Mouse (Mus musculus) heart, embryonic 14.5 days (tissue): ENCODE data around the gene Maff. TPM values are rescaled to one million over a fixed set of nuclear protein-coding genes. Genes with fewer than 3 reads are reported as not detected.

ENCODE experiments used
- ATAC-seq: fragments of 200-750 bp; cut with Nextera tagmentation; 2 replicates; pipeline ENCODE4 v1.8.0; 2017; ENCODE audit warnings: low read depth, moderate TSS enrichment; ENCODE audit not compliant: insufficient number of reproducible peaks, insufficient read depth, low FRiP score
- H3K27ac ChIP-seq, 2 experiments: fragments of 200-500 bp in 1 of 2; fragments of 300-500 bp in 1 of 2; sonication (generic) in 1 of 2; replicated peaks in 1 of 2; 2 replicates each; pipeline ENCODE4 v1.5.1; 2012 to 2014; ENCODE audit warnings: low read depth in 2 of 2, low read length in 2 of 2, control low read depth in 1 of 2, mild to moderate bottlenecking in 1 of 2, mixed read lengths in 1 of 2; ENCODE audit not compliant: control insufficient read depth in 1 of 2, insufficient read depth in 1 of 2
- H3K27me3 ChIP-seq: fragments of 300-500 bp; sonication (generic); 2 replicates; pipeline ENCODE4 v1.6.1; 2014; ENCODE audit warnings: mild to moderate bottlenecking, low read length, control low read depth; ENCODE audit not compliant: control insufficient read depth, insufficient read depth
- H3K36me3 ChIP-seq: fragments of 300-500 bp; sonication (generic); 2 replicates; pipeline ENCODE4 v1.6.1; 2014; ENCODE audit warnings: mild to moderate bottlenecking, control low read depth, low read length, mixed read lengths; ENCODE audit not compliant: control insufficient read depth, insufficient read depth
- H3K4me1 ChIP-seq, 2 experiments: fragments of 200-500 bp in 1 of 2; fragments of 300-500 bp in 1 of 2; sonication (generic) in 1 of 2; 2 replicates each; pipeline ENCODE4 v1.6.1; 2012 to 2014; ENCODE audit warnings: low read length in 2 of 2, control low read depth in 1 of 2, mixed read lengths in 1 of 2; ENCODE audit not compliant: control insufficient read depth in 2 of 2, insufficient read depth in 2 of 2
- H3K4me2 ChIP-seq: fragments of 300-500 bp; sonication (generic); 2 replicates; pipeline ENCODE4 v1.6.1; 2014; ENCODE audit warnings: mild to moderate bottlenecking, low read length
- H3K4me3 ChIP-seq, 2 experiments: fragments of 200-500 bp in 1 of 2; fragments of 300-500 bp in 1 of 2; sonication (generic) in 1 of 2; 2 replicates each; pipeline ENCODE4 v1.5.1; 2012 to 2014; ENCODE audit warnings: low read length in 2 of 2, mild to moderate bottlenecking in 2 of 2, control low read depth in 1 of 2, low read depth in 1 of 2, moderate library complexity in 1 of 2; ENCODE audit not compliant: control insufficient read depth in 1 of 2, insufficient read depth in 1 of 2
- H3K9ac ChIP-seq: fragments of 300-500 bp; sonication (generic); 2 replicates; pipeline ENCODE4 v1.6.1; 2014; ENCODE audit warnings: mild to moderate bottlenecking, low read length
- H3K9me3 ChIP-seq: fragments of 300-500 bp; sonication (generic); 2 replicates; pipeline ENCODE4 v1.6.1; 2016; ENCODE audit warnings: low read length, control low read depth; ENCODE audit not compliant: control insufficient read depth
- WGBS: fragments of 180-500 bp; shearing (Covaris S2); extraction: QIAGEN DNeasy Blood & Tissue Kit; methylation state at CpG from one replicate; pipeline ENCODE4 v1.1.7; 2014; 5-methylcytosine and 5-hydroxymethylcytosine counted together
- polyA plus RNA-seq: library from polyadenylated mRNA; unstranded; fragments of >200 nt; fragmentation: Nextera tagmentation; extraction: Ambion mirVana; gene quantifications from 2 replicates; pipeline ENCODE4 v1.2.1, GENCODE M21; 2014

The Maff gene
- polyA plus RNA-seq, 1 experiment from 2014 or later = 2.2 TPM

DNA sequence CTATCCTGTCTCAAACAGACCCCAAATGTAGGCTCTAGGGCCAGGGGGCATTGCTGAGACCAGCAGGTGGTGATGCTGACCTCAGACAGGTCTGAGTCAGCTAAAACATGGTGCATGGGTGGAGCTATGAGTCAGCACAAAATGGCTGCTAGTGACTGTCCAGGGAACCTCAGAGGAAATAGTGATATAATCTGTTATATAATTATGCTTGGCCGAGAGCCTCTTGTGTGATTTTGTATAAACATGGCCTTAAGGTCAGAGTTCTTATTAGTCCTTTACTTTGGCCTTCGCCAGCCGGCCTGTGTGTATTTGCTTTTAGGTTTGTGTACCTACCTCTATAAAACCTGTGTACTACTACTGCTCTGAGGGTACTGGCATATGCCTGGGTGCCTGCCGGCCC, 13.0 kb upstream of the Maff start:
- no peak overlapping the region for H3K4me3 ChIP-seq
- H3K36me3 ChIP-seq = no peaks in the 10 kb centered on the region
- H3K9me3 ChIP-seq = no peaks in the 10 kb centered on the region
- no peak overlapping the region for H3K9ac ChIP-seq
- no peaks in the 10 kb centered on the region for H3K27me3 ChIP-seq
- WGBS = 76% methylated on average over 4 of the region's 4 CpGs
- H3K4me1 ChIP-seq = peaks cover 0 to 2% of the 10 kb centered on the region in 2 experiments; a peak in 1 of 4 replicates
- H3K4me2 ChIP-seq = no peak overlapping the region
- no peak overlapping the region for H3K27ac ChIP-seq
- no peak for ATAC-seq

DNA sequence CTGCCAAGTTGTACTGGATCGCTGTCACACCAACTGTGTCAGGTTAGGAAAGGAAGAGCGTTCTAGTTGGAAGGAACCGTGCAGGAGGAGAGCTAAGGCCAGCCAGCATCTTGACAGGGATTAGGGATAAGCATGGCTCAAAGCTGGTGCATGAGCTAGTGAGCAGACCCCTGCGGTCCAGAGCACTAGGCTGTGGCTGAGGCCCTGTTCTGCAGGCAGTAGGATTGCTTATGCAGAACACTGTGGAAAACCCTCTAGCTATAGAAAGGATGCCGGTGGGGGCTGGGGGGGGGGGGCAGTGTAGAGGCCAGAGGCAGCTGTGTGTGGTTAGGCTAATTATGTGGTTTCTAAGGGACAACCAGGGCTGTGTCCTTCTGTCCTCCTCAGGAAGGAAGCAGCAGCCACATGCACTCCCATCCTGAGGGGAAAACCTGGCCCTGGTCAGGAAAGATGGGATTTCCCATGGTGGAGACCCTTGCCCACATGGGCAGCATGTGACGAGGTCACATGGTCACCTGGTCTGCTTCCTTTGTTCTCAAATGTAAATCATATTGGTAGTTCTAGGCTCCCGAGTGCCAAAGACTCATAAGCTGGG, 11.3 kb upstream of the Maff start:
- Histone ChIP-seq H3K4me1 (peaks cover 0 to 2% of the 10 kb centered on the region in 2 experiments; a peak in 1 of 4 replicates), H3K4me2 (no peak overlapping the region), H3K27ac (no peak overlapping the region), H3K4me3 (no peak overlapping the region), H3K27me3 (no peaks in the 10 kb centered on the region), H3K36me3 (no peaks in the 10 kb centered on the region), H3K9ac (no peak overlapping the region), H3K9me3 (no peaks in the 10 kb centered on the region)
- WGBS = 71% methylated on average over 7 of the region's 7 CpGs
- ATAC-seq = no peak

DNA sequence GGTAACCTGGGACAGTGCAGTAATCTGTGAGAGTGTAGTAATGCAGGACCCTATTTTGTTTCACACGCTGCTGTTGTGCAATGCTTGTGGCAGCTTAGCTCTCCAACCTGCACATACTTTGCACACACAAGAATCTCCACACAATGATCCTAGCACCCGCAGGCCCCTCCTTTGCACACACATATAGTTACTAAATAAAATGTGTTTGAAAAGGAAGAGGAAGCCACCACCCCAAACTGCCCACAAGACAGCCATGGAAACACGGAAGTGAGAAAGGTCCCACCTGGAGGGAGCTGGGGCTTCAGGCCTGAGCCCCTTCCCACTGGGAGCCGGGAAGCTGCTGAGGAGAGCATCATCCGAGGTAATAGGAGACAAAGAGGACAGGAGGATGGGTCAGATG, 7.4 kb upstream of the Maff start:
- WGBS = 68% methylated on average over 5 of the region's 5 CpGs
- H3K4me1 ChIP-seq = peaks cover 0 to 2% of the 10 kb centered on the region in 2 experiments; a peak in 1 of 4 replicates
- no peak overlapping the region for H3K4me2 ChIP-seq
- H3K9ac ChIP-seq = no peak overlapping the region
- H3K27me3 ChIP-seq = no peaks in the 10 kb centered on the region
- H3K27ac ChIP-seq = no peak overlapping the region
- no peak overlapping the region for H3K4me3 ChIP-seq
- no peaks in the 10 kb centered on the region for H3K9me3 ChIP-seq
- ATAC-seq = no peak
- no peaks in the 10 kb centered on the region for H3K36me3 ChIP-seq

DNA sequence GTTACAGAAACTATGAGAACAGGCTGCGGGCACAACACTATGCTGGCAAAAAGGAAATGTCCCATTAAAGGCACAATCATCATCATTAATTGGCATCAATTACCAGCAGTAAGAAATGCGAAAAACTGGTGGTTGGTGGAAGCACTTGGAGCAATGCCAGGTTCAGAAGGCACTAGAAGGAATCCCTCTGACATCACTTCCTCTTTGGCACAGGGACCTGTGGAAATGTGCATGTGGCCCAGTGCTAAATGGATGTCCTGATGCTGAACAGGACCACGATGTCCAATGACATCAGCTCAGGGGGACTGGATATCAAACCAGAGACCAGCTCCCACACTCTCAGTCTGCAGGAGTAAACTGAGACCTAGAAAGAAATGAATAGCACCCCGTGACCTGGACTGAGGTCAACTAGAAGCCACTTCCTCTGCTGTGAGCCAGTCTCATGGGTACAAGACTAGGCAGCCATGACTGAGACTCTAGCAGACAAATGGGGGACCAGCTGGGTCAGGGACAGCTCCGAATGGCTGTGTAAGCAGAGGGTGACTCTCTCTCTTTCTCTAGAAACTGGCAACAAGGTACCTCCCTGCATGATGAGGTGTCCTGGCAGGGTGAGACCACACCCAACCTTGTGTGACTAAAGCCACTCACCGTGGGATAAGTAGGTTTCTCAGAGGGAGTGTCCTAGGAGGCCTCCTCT, 3.6 kb upstream of the Maff start:
- no peaks in the 10 kb centered on the region for H3K9me3 ChIP-seq
- H3K4me1 ChIP-seq = peaks cover 2 to 3% of the 10 kb centered on the region in 2 experiments; a peak in 1 of 4 replicates
- no peak overlapping the region for H3K27ac ChIP-seq
- H3K9ac ChIP-seq = no peak overlapping the region
- no peaks in the 10 kb centered on the region for H3K36me3 ChIP-seq
- 62% methylated on average over 6 of the region's 6 CpGs for WGBS
- ATAC-seq = no peak
- H3K4me3 ChIP-seq = no peak overlapping the region
- H3K4me2 ChIP-seq = no peak overlapping the region
- H3K27me3 ChIP-seq = no peaks in the 10 kb centered on the region

- no peak for ATAC-seq
These were observed 1.8 kb upstream of the Maff start for GRCm38 (mm10) chr15:79344627-79345026.

GRCm38 (mm10) chr15:79347165-79347844, 884 bp downstream of the Maff start:
- ATAC-seq = peak; percentile 77

More at GRCm38 (mm10) chr15:79344627-79345026, 1.8 kb upstream of the Maff start:
- Histone ChIP-seq H3K4me2 (no peak overlapping the region), H3K27ac (no peak overlapping the region), H3K27me3 (no peaks in the 10 kb centered on the region), H3K36me3 (no peaks in the 10 kb centered on the region), H3K9ac (no peak overlapping the region), H3K4me1 (peaks cover 10 to 13% of the 10 kb centered on the region in 2 experiments), H3K4me3 (no peak overlapping the region), H3K9me3 (no peaks in the 10 kb centered on the region)
- 74% methylated on average over 4 of the region's 4 CpGs for WGBS

DNA sequence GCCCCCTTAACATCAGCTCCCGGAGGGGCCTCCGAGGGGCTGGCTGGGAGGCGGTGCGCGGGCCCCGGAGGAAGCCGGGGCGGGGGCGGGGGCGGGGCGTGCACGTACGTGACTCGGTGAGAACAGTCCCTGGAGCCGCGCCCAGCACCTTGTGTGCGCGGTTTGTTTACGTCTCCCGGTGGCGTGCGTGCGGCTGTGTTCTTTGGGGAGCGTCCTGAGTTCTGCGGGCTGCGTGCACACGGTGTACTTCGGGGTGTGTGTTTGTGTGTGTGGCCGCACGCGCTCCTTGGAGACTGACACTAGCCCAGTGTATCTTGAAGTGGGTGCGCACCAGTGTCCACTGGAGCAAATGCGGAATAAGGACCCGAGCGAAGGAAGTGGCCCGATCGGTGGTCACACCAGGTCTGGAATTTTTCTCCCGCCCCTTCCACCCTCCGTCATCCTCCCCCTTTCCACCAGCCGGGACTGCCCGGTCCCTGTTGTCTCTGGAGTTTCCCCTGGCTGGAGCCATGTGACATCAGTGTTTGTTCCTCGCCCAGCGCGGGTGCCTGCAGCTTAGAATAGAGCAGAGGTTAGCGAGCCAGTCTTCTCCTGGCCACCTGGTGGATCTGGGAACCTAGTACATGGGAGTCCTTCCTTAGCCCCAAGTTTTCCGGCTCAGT, 1.6 kb downstream of the Maff start:
- no peaks in the 10 kb centered on the region for H3K27me3 ChIP-seq
- H3K27ac ChIP-seq = peak overlapping the region; percentile 94 to 96
- H3K4me3 ChIP-seq = peak overlapping the region; percentile 65 to 70
- peak; percentile 78 for ATAC-seq
- WGBS = 1% methylated on average over 46 of the region's 46 CpGs
- peak overlapping the region; percentile 87 for H3K9ac ChIP-seq
- peaks cover 19 to 30% of the 10 kb centered on the region in 2 experiments for H3K4me1 ChIP-seq
- H3K9me3 ChIP-seq = no peaks in the 10 kb centered on the region
- peak overlapping the region; percentile 77 for H3K4me2 ChIP-seq
- H3K36me3 ChIP-seq = no peaks in the 10 kb centered on the region

More at GRCm38 (mm10) chr15:79347165-79347844, 884 bp downstream of the Maff start:
- peak overlapping the region; percentile 65 to 70 for H3K4me3 ChIP-seq
- no peaks in the 10 kb centered on the region for H3K9me3 ChIP-seq
- peak overlapping the region; percentile 87 for H3K9ac ChIP-seq
- H3K4me1 ChIP-seq = peaks cover 19 to 29% of the 10 kb centered on the region in 2 experiments
- H3K27ac ChIP-seq = peak overlapping the region; percentile 94 to 96
- no peaks in the 10 kb centered on the region for H3K36me3 ChIP-seq
- no peaks in the 10 kb centered on the region for H3K27me3 ChIP-seq
- under 1% methylated on average over 61 of the region's 61 CpGs for WGBS
- H3K4me2 ChIP-seq = peak overlapping the region; percentile 77
